Mouse (Mus musculus) embryonic facial prominence, embryonic 14.5 days (tissue): Measurements from ENCODE around the gene Abhd11. TPM values are rescaled to one million over a fixed set of nuclear protein-coding genes. Genes with fewer than 3 reads are reported as not detected.
"Not testable (repeated sequence)": the region's sequence is repeated elsewhere in the genome, so short reads cannot be mapped to it uniquely, and the experiment has no call there.

Source experiments
- ATAC-seq: fragments of 200-750 bp; cut with Nextera tagmentation; 2 replicates; pipeline ENCODE4 v1.8.0; 2017; ENCODE audit warnings: low read depth, moderate number of reproducible peaks, moderate TSS enrichment
- DNase-seq: peaks from one replicate; pipeline ENCODE4 v3.0.0-alpha.2; 2015; ENCODE audit warnings: low spot score
- H3K27ac ChIP-seq: fragments of 300-500 bp; sonication (generic); replicated peaks from 2 replicates; pipeline ENCODE4 v1.5.1; 2014; ENCODE audit warnings: low read depth, mild to moderate bottlenecking, low read length, moderate library complexity
- H3K27me3 ChIP-seq: fragments of 300-500 bp; sonication (generic); replicated peaks from 2 replicates; pipeline ENCODE4 v1.6.1; 2014; ENCODE audit warnings: low read length; ENCODE audit not compliant: control insufficient read depth, insufficient read depth
- H3K36me3 ChIP-seq: fragments of 300-500 bp; sonication (generic); 2 replicates; pipeline ENCODE4 v1.6.1; 2014; ENCODE audit warnings: low read length, mixed read lengths; ENCODE audit not compliant: control insufficient read depth, insufficient read depth
- H3K4me1 ChIP-seq: fragments of 300-500 bp; sonication (generic); 2 replicates; pipeline ENCODE4 v1.6.1; 2014; ENCODE audit warnings: antibody characterized with exemption, low read length; ENCODE audit not compliant: control insufficient read depth, insufficient read depth
- H3K4me2 ChIP-seq: fragments of 300-500 bp; sonication (generic); 2 replicates; pipeline ENCODE4 v1.6.1; 2014; ENCODE audit warnings: low read depth, mild to moderate bottlenecking, low read length, moderate library complexity, mixed read lengths
- H3K4me3 ChIP-seq: fragments of 300-500 bp; sonication (generic); 2 replicates; pipeline ENCODE4 v1.5.1; 2014; ENCODE audit warnings: low read depth, mild to moderate bottlenecking, low read length
- H3K9ac ChIP-seq: fragments of 300-500 bp; sonication (generic); 2 replicates; pipeline ENCODE4 v1.6.1; 2014; ENCODE audit warnings: low read depth, mild to moderate bottlenecking, low read length, moderate library complexity, mixed read lengths
- H3K9me3 ChIP-seq: fragments of 300-500 bp; sonication (generic); 2 replicates; pipeline ENCODE4 v1.6.1; 2016; ENCODE audit warnings: low read length; ENCODE audit not compliant: control insufficient read depth
- WGBS: fragments of 180-500 bp; shearing (Covaris S2); extraction: QIAGEN DNeasy Blood & Tissue Kit; methylation state at CpG from one replicate; pipeline ENCODE4 v1.1.7; 2014; 5-methylcytosine and 5-hydroxymethylcytosine counted together
- polyA plus RNA-seq: library from polyadenylated mRNA; unstranded; fragments of >200 nt; fragmentation: Nextera tagmentation; extraction: Ambion mirVana; gene quantifications from 2 replicates; pipeline ENCODE4 v1.2.1, GENCODE M21; 2014

Gene Abhd11
- polyA plus RNA-seq, 1 experiment from 2014 or later, result 61.3 TPM

- ATAC-seq (no peak), DNase-seq (no peak)
- WGBS, result 37% methylated on average over 6 of the region's 6 CpGs
- Histone ChIP-seq H3K4me2 (no peak overlapping the region), H3K36me3 (peaks cover 28% of the 10 kb centered on the region), H3K9ac (no peak overlapping the region; the same call in 1 of the 2 replicates), H3K27me3 (no peaks in the 10 kb centered on the region), H3K9me3 (no peaks in the 10 kb centered on the region), H3K27ac (no peak overlapping the region; the same call in 1 of the 2 replicates), H3K4me3 (no peak overlapping the region), H3K4me1 (no peaks in the 10 kb centered on the region)
These were observed 31.1 kb downstream of the Abhd11 start for GRCm38 (mm10) chr5:135040059-135040458.

GRCm38 (mm10) chr5:135040777-135041176, 31.8 kb downstream of the Abhd11 start:
- Histone ChIP-seq H3K9ac (no peak overlapping the region), H3K27me3 (no peaks in the 10 kb centered on the region), H3K4me1 (no peaks in the 10 kb centered on the region), H3K4me3 (no peak overlapping the region), H3K4me2 (no peak overlapping the region), H3K27ac (no peak overlapping the region), H3K36me3 (peaks cover 35% of the 10 kb centered on the region), H3K9me3 (no peaks in the 10 kb centered on the region)
- DNase-seq, result no peak
- no peak for ATAC-seq
- WGBS, result 80% methylated on average over 11 of the region's 11 CpGs

DNA sequence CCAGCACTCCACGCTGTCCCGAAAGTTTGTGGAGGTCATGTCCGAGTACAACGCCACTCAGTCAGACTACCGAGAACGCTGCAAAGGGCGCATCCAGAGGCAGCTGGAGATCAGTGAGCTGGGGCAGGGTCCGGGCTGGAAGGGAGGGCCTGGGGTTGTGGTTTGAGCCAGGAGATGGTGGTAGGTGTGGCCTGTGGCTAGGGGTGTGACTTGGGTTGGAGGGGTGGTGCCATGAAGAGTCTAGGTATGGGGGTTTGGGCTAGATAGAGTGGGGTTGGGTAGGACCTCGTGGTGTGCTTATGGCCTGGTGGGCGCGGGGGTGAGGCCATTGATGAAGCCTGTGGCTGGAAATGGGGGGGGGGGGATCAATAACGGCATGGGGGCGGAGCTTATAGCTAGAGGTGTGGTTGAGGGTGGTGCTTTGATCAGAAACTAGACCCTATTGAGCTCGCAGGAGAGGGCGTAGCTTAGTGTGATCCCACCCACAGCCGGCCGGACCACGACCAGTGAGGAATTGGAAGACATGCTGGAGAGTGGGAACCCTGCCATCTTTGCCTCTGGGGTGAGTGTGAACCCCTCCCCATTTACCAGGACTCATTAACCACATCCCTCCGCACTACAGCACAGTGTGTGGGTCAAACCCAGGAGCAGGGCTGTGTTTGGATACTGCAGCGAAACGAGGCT, 33.3 kb downstream of the Abhd11 start:
- H3K9ac ChIP-seq, result no peak overlapping the region
- H3K4me2 ChIP-seq, result no peak overlapping the region
- no peaks in the 10 kb centered on the region for H3K9me3 ChIP-seq
- ATAC-seq, result no peak
- H3K27ac ChIP-seq, result no peak overlapping the region
- no peak overlapping the region for H3K4me3 ChIP-seq
- no peaks in the 10 kb centered on the region for H3K4me1 ChIP-seq
- H3K36me3 ChIP-seq, result peaks cover 46% of the 10 kb centered on the region
- no peaks in the 10 kb centered on the region for H3K27me3 ChIP-seq
- WGBS, result 33% methylated on average over 20 of the region's 21 CpGs
- no peak for DNase-seq

- H3K9me3 ChIP-seq, result no peaks in the 10 kb centered on the region
- ATAC-seq, result no peak
- no peaks in the 10 kb centered on the region for H3K27me3 ChIP-seq
- H3K4me2 ChIP-seq, result no peak overlapping the region
- peaks cover 53% of the 10 kb centered on the region for H3K36me3 ChIP-seq
- no peak overlapping the region for H3K4me3 ChIP-seq
- 96% methylated on average over 3 of the region's 3 CpGs for WGBS
- no peak for DNase-seq
- H3K4me1 ChIP-seq, result no peaks in the 10 kb centered on the region
- no peak overlapping the region for H3K9ac ChIP-seq
- H3K27ac ChIP-seq, result no peak overlapping the region
These were observed 35.6 kb downstream of the Abhd11 start for GRCm38 (mm10) chr5:135044575-135044974.

DNA sequence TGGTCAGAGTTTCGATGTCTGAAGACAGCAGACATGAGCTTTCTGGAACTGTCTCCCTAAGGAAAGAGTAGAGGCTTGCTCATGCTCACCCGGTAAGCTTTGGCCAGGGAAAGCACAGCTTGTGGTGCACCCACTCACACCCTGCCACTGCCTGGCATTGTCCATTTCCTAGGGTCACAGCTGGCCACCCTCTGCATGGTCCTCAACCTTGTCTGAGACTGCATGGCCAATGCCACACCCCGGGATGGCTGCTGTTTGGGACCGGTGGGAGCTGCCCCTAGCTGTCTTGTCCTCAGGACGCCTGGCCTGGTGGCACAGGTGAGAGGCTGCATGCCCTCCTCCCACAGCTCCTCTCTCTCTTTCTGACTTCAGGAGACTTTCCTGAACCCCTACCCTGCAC, 39.6 kb downstream of the Abhd11 start:
- Histone ChIP-seq H3K9me3 (no peaks in the 10 kb centered on the region), H3K27me3 (no peaks in the 10 kb centered on the region), H3K4me3 (no peak overlapping the region), H3K9ac (no peak overlapping the region), H3K27ac (no peak overlapping the region), H3K36me3 (peaks cover 83% of the 10 kb centered on the region), H3K4me2 (no peak overlapping the region), H3K4me1 (no peaks in the 10 kb centered on the region)
- DNase-seq, result no peak
- ATAC-seq, result no peak
- WGBS, result 76% methylated on average over 3 of the region's 5 CpGs

- H3K9me3 ChIP-seq, H3K4me2 ChIP-seq, H3K27ac ChIP-seq, ATAC-seq, H3K4me3 ChIP-seq, H3K9ac ChIP-seq, H3K4me1 ChIP-seq, H3K27me3 ChIP-seq, DNase-seq: not testable (repeated sequence)
- H3K36me3 ChIP-seq, result peaks cover 87% of the 10 kb centered on the region
- 90% methylated on average over 6 of the region's 6 CpGs for WGBS
These were observed 40.3 kb downstream of the Abhd11 start for GRCm38 (mm10) chr5:135049268-135049667.

DNA sequence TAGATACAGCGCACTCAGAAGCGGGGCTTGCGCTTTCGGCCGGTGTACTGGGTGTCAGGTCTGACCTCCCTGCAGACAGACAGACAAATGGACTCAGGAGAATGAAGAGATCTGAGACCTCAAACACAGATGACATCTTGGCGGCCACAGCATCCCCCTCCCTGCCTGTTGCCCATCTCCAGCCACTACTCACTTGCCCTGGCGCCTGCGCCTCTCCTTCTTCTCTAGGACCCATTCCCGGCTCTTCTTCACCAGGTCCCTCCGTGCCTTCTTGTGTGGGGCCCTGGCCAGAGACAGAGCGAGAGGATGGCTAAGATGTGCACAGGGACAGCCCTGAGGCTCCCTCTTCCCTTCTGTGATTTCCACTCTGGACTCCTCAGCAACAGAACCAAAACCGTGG, 44.4 kb downstream of the Abhd11 start:
- no peak overlapping the region for H3K9ac ChIP-seq
- 89% methylated on average over 12 of the region's 12 CpGs for WGBS
- no peak overlapping the region for H3K4me2 ChIP-seq
- no peak for DNase-seq
- no peaks in the 10 kb centered on the region for H3K27me3 ChIP-seq
- H3K4me3 ChIP-seq, result no peak overlapping the region
- no peaks in the 10 kb centered on the region for H3K9me3 ChIP-seq
- ATAC-seq, result no peak
- no peaks in the 10 kb centered on the region for H3K4me1 ChIP-seq
- no peak overlapping the region for H3K27ac ChIP-seq
- H3K36me3 ChIP-seq, result peaks cover 93% of the 10 kb centered on the region

Other genes starting within 250 kb of the Abhd11 start
- gene Tmem270, start 102.4 kb upstream of the Abhd11 start, polyA plus RNA-seq, result not detected in 2 replicates
- gene Cldn13, start 93.6 kb upstream of the Abhd11 start, polyA plus RNA-seq, result 0.15 and 0.20 TPM in 2 replicates
- gene Mettl27, start 76.8 kb upstream of the Abhd11 start, polyA plus RNA-seq, result 10.6 and 18.2 TPM in 2 replicates
- gene Cldn4, start 62.2 kb upstream of the Abhd11 start, polyA plus RNA-seq, result 27.0 and 30.6 TPM in 2 replicates
- gene Cldn3, start 22.9 kb upstream of the Abhd11 start, polyA plus RNA-seq, result 23.2 and 27.8 TPM in 2 replicates
- 19.6 and 20.8 TPM in 2 replicates for gene Stx1a, start 14.3 kb downstream of the Abhd11 start, polyA plus RNA-seq
- 31.1 and 33.9 TPM in 2 replicates for gene Dnajc30, start 55.0 kb downstream of the Abhd11 start, polyA plus RNA-seq
- gene Bud23, start 55.8 kb downstream of the Abhd11 start, polyA plus RNA-seq, result 74.0 and 87.2 TPM in 2 replicates
- 7.7 and 8.5 TPM in 2 replicates for gene Vps37d, start 69.1 kb downstream of the Abhd11 start, polyA plus RNA-seq
- gene Mlxipl, start 80.7 kb downstream of the Abhd11 start, polyA plus RNA-seq, result 1.2 and 1.6 TPM in 2 replicates
- 24.1 and 30.1 TPM in 2 replicates for gene Tbl2, start 140.5 kb downstream of the Abhd11 start, polyA plus RNA-seq
- gene Bcl7b, start 159.1 kb downstream of the Abhd11 start, polyA plus RNA-seq, result 44.3 and 44.4 TPM in 2 replicates
- 46.9 and 48.4 TPM in 2 replicates for gene Baz1b, start 178.1 kb downstream of the Abhd11 start, polyA plus RNA-seq
- gene Fzd9, start 242.1 kb downstream of the Abhd11 start, polyA plus RNA-seq, result 21.6 and 21.7 TPM in 2 replicates